Mouse (Mus musculus) C2C12 (cell line): ENCODE measurements around the gene Dhx8.

Experiments
- CEBPB ChIP-seq: IDR thresholded peaks from one replicate; pipeline ENCODE4 v1.6.1; 2011; ENCODE audit warnings: low read depth, mild to moderate bottlenecking, control low read depth, moderate library complexity
- CTCF ChIP-seq: IDR thresholded peaks from one replicate; pipeline ENCODE4 v1.5.1; 2011; ENCODE audit not compliant: control insufficient read depth, insufficient read depth, insufficient read length
- MAX ChIP-seq: IDR thresholded peaks from one replicate; pipeline ENCODE4 v1.6.1; 2011; ENCODE audit warnings: mild to moderate bottlenecking, control low read depth
- MYOG ChIP-seq: IDR thresholded peaks from one replicate; pipeline ENCODE4 v1.6.1; 2011; ENCODE audit not compliant: control insufficient read depth, insufficient read length; ENCODE audit errors: extremely low read depth
- USF1 ChIP-seq: IDR thresholded peaks from one replicate; pipeline ENCODE4 v1.6.1; 2011; ENCODE audit warnings: low read depth, mild to moderate bottlenecking, control low read depth, moderate library complexity

DNA sequence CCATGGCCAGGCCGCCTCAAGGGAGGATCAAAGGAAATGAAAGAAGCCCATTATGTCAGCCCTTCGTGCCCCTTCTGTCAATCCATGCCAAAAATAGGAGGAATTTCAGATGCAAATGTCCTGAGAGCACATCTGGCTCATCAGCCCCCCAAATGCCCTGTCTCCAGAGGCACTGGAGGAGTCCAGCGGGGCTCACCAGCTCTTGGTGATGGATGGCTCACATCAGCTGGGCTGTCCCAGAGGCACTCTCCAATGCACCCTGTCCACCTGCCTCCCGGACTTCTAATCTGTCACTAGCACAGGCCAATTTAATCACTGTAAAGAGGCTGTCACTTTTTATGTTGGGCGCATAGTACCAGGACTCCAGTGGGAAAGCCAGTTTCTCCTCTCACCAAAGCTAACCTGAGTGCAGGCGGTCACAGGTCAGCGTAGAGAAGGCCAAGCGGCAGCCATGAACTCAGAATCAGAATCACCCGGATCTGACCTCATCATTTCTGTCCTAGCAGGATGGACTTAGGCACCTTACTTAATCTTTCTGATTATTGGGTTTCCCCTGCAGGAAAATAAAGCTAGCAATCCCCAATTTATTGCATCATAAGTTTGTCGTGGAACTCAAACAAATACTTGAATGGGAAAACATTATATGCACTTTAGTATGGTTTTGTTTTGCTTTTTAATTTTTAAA lies 25.8 kb upstream of the Dhx8 start:
- TF ChIP-seq CTCF: no peak
- no peak for TF ChIP-seq CEBPB
- TF ChIP-seq USF1: no peak
- no peak for TF ChIP-seq MYOG
- no peak for TF ChIP-seq MAX
